Mouse (Mus musculus) urinary bladder, postnatal 14 days (tissue): ENCODE data around the gene Olfr315.
"Not testable (repeated sequence)": the region's sequence is repeated elsewhere in the genome, so short reads cannot be mapped to it uniquely, and the experiment has no call there.

Source experiments
- DNase-seq: peaks from one replicate; pipeline ENCODE4 v3.0.0; 2021; ENCODE audit warnings: low spot score

Gene Olfr315

DNA sequence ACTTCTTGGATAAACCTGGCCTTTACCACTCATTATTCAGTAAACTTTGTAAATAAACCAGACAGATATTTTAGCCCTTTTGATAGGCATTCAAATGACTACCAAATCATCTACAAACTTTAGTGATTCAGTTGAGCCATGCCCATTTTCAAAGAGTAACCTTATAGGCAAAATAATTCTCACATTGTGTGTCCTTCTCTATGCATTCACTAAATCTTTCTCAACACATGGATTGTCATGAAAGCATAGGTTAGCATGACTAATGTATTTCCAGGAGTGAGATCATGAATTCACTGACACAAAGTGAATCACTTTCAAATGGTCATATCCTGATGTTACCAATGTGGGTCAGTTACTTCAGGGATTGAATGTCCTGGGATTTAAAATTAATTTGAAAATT lies at the start of gene Olfr315:
Olfr315 (plus strand) TSS at position 301 of the 400 bp plus-strand sequence.
- no peak for DNase-seq

DNA sequence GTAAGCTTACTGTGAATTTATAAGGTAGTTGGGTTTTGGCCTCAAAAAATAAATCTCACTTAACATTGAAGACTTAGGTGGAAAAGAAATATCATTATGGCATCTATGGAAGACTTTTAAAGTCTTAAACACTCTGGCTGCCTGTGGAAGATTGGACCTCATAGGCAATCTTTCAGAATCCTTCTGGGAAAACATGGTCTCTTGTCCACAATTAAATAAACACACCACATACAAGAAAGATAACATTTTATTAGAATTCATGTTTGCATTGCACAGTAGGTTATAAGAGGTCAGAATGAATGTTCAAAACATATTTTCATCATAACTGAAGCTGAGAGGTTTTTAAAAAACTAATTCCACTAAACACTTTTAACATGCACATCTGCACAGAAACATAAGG lies 49.1 kb upstream of the Olfr315 start, which contains the start of gene Olfr318:
Olfr318 (minus strand) TSS at position 101 of the 400 bp plus-strand sequence.
- no peak for DNase-seq

- DNase-seq = not testable (repeated sequence)
These were observed 44.9 kb upstream of the Olfr315 start for GRCm38 (mm10) chr11:58727896-58728650.

DNA sequence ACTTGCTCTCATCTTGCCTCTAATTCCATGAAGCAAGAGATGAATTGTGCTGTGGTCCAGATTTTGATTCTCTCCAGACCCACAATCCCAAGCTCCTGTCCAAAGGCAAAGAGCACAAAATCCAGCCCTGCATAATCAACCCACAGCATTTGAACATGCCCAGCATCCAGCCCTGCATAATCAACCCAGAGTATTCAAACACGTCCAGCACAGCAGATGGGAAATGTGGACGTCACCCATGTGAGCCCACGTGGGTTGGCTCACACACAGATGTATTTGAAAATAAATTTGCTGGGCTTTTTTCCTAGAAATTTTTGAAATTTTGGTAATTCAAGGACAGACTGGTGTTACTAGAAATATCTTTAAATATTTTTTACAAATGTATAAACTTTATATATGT lies 39.6 kb upstream of the Olfr315 start:
- DNase-seq = no peak

GRCm38 (mm10) chr11:58738792-58739262 lies 34.2 kb upstream of the Olfr315 start, which contains the start of gene Olfr317:
Olfr317 (minus strand) TSS chr11:58739212.
- DNase-seq = no peak

DNA sequence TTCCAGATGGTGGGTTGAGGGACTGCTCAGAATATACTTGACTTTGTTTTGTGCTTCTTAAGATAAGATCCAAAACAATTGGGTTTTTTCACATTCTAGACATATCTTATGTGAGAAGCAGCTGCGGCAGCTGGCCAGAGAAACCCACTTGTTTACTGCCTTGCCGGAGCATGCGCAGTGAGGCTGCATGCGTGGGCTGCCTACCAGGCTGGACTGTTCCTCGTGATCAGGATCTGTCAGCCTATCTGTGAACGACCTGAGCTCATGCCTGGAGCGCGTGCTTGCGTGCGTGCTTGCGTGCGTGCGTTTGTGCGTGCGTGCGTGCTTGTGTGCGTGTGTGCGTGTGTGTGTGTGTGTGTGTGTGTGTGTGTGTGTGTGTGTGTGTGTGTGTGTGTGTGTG lies 21.9 kb upstream of the Olfr315 start:
- not testable (repeated sequence) for DNase-seq

DNA sequence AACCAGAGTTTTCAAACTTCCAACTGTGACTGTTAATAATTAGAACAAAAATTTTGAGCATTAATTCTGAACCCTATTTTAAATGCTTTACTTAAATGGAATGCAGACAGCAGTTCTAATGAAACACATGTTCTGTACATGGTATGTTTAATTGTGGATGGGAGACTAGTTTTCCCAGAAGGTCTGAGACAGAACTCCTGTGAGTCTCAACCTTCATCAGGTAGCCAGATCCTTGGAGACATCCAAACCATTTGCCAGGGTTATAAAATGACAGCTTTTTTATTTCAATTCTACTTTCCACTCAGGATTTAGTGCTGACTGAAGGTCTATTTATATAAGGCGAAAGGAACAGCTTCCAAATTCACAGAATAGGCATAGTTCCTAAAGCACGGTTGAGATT lies 20.6 kb upstream of the Olfr315 start, which contains the start of gene Olfr316:
Olfr316 (plus strand) TSS at position 301 of the 400 bp plus-strand sequence.
- DNase-seq = no peak

DNA sequence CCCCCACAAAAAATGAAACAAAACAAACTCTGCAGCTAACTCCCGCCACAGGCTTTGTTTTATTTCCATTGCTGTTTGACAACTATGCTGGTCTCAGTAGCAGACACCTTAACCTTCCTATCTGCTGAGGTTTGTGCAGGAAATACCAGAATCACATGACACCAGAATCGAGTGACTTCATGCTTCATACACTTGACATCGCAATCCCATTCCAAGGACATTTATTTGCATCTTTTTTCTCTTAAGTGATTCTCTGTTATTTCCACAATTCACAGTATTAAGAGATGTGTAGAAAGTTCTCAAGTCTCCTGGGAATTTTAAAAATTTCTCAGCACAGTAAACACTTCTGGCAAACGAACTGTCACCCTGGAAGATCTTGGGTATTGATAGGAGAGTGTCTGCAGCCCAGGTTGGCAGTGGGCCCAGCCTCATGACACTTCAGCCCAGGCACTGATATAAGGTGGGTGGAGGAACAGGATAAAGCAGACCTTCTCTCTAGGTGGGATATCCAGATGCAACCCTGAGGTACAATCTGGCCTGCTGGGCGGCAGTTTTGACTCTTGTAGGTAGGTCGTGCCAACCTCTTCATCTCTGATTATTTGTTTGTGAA lies 9.6 kb downstream of the Olfr315 start, which contains the start of gene Olfr314:
Olfr314 (plus strand) TSS at position 473 of the 610 bp plus-strand sequence.
- no peak for DNase-seq

- no peak for DNase-seq
These were observed 11.2 kb downstream of the Olfr315 start for GRCm38 (mm10) chr11:58784182-58784581.

GRCm38 (mm10) chr11:58787651-58788050 lies 14.7 kb downstream of the Olfr315 start:
- DNase-seq = no peak

GRCm38 (mm10) chr11:58788346-58788745 lies 15.4 kb downstream of the Olfr315 start:
- DNase-seq = no peak

DNA sequence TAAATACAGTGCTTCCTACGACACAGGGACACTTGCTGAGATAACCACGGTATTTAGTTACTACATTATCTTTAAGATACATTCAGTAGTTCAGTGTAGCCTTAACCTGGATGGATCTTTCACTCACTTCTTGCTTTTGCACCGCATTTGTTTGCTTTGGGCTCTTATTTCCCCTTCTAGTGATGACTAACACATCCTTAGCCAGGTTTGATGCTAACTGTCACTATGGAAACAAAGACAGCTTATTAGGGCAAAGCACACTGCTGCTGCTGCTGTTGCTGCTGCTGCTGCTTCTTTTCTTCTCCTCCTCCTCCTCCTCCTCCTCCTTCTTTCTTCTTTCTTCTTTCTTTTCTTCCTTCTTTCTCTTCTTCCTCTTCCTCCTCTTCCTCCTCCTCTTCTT lies 16.5 kb downstream of the Olfr315 start:
- DNase-seq = no peak

GRCm38 (mm10) chr11:58790053-58790452 lies 17.1 kb downstream of the Olfr315 start:
- no peak for DNase-seq

GRCm38 (mm10) chr11:58790646-58791045 lies 17.7 kb downstream of the Olfr315 start:
- no peak for DNase-seq

DNA sequence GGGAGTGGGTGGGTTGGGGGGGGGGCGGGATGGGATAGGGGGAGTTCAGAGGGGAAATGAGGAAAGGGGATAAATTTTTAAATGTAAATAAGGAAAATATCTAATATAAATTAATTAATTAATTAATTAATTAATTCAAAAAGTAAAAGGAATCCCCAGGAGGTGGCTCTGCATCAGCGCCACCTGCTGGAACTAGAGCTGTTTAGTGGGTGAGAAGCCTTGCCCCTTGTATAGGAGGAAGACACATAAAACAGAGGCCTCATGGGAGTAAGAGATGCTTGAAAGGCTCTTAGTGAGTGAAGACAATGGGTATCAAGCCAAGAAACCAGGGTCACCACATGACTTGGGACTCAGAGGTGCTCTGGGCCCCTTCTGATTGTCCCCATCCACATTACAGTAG lies 22.9 kb downstream of the Olfr315 start:
- no peak for DNase-seq

DNA sequence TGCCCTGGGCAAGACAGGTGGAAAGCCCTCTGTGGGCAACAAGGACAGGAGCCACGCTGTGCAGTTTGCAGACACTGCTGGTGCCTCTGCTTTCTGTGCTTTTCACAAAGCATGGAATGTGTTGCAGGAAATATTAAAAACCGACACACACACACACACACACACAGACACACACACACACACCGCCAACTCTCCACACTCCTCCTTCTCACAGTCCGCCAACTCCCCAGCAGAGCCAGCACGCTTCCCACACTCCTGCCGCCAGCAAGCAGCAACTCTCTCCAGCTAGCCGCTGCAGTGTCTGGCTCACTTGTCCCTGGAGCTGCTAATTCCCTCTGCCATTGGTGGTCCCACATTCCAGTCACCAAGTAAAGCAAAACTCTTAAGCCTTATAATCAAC lies 23.9 kb downstream of the Olfr315 start:
- DNase-seq = no peak

DNA sequence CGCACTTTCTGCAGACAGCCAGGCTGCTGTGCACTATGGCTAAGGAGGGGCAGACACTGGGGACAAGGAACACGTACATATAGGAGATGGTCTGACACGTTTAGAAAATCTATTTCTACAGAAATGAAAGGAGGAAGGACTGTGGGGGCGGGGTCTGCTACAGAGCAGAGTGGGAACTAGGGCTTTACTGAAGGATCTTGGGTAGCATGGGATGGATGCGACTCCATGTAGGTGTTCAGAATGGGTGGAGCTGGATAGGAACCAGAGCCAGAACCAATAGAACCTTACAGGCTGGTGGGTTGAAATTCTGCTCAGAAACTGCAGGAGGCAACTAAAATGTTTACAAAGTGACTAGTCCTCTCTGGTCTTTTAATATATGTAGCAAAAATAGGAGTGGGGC lies 26.8 kb downstream of the Olfr315 start:
- DNase-seq = no peak

DNA sequence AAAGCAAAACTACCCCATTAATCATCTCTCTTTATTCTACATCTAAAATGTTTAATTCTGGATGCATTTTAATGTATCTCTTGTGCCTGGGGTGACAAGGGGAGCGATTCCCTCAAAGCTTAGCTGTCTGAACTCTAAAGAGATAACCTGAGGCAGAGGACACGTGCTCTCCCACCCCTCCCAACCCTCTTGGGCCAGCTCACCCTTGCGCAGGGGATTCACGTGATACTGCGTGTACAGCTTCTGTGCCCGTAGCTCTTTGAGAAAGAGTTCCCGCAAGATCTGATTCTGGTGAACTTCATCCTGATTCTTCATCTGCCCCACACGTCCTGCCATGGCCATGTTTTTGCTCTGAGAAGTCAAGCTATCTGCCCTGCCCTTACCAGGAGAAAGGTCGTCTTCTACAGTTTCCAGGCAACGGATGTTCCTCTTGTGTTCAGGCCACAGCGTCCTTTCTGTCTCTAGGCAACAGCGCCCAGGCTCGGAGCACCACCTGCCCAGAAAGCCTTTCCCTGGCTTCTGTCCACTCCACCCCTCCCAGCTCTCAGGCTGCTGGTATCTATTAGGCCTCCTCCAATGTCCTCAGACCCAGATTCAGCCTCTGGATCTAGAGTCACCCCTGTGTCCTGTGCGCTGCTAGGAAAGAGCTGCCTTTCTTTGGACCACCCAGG lies 28.7 kb downstream of the Olfr315 start, which contains the start of gene Fam183b:
Fam183b (minus strand) TSS at position 403 of the 671 bp plus-strand sequence.
- DNase-seq = no peak

- no peak for DNase-seq
These were observed 30.9 kb downstream of the Olfr315 start for GRCm38 (mm10) chr11:58803871-58804270.

- DNase-seq = no peak
These were observed 31.4 kb downstream of the Olfr315 start for GRCm38 (mm10) chr11:58804393-58804792.

DNA sequence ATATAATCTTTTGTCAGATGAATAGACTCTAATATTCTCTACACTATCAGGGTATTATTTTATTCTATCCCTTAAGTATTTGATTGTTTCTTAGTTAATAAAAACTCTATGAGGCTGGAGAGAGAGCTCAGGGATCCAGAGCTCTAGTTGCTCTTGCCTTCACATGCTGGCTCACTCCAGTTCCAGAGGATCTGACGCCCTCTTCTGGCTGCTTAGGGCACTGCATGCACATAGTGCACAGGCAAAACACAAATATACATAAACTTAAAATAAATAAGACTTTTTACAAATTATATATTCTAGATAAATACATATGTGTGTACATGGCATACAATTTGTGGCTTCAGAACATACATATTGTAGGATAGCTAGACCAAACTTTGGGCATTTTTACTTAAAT lies 39.0 kb downstream of the Olfr315 start:
- no peak for DNase-seq

DNA sequence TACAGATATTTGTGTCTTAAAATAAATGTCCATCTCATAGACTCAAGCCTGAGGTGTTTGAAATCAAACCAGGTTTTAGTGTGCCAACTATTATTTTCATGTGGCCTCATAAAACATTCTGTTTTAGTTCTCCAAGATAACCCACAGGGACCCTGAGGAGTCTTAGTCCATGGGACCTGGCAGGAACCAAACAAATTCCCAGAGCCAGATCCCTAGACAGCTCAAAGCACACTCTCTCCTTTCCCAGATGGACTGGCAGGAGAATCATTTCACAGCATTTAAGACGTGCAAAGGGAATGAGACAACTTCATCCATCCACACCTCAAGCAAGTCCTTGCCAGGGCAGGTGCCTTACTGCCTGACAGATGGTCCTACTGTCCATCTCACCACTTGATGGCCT lies 41.7 kb downstream of the Olfr315 start, which contains the start of gene Olfr313:
Olfr313 (plus strand) TSS at position 301 of the 400 bp plus-strand sequence.
- not testable (repeated sequence) for DNase-seq
